Mouse (Mus musculus): ENCODE results near the gene Pcna. TPM values are rescaled to one million over a fixed set of nuclear protein-coding genes. Genes with fewer than 3 reads are reported as not detected.

Pcna gene
- total and polyA plus RNA-seq, 3 experiments: 308 to 541 (median 427) TPM

GRCm38 (mm10) chr2:132262879-132263398 lies 9.8 kb upstream of the Pcna start, which contains the start of gene Cds2 (continued):
- TF ChIP-seq KAT2A (conservative IDR thresholded peaks at IDR 0.05; ENCODE audit: low read depth, low read length) (no peak), TCF12 (IDR thresholded peaks at IDR 0.05; ENCODE audit: low read depth, low read length) (no peak), UBTF (IDR thresholded peaks at IDR 0.05; ENCODE audit: borderline replicate concordance, insufficient read depth, low read depth, low read length) (no peak), ZKSCAN1 (IDR thresholded peaks at IDR 0.05; ENCODE audit: low read depth, low read length) (no peak), NRF1 (IDR thresholded peaks at IDR 0.05; ENCODE audit: insufficient read depth, low read depth, low read length, poor library complexity, severe bottlenecking) (peak; percentile 96), GABPA (IDR thresholded peaks at IDR 0.05; ENCODE audit: low read depth, low read length) (no peak)

- Histone ChIP-seq H3K79me2 (ENCODE audit: control insufficient read depth, insufficient read depth, low read length, poor library complexity) (peaks cover 7% of the 10 kb centered on the region), H3K36me3 (ENCODE audit: control insufficient read depth in 1 of 2, insufficient read depth in 2 of 2, low read length in 2 of 2) (peaks cover 0 to 14% of the 10 kb centered on the region in 2 experiments; a peak in 2 of 4 replicates), H3K4me3 (ENCODE audit: control insufficient read depth in 1 of 2, insufficient read depth in 1 of 2, low read depth in 2 of 2, low read length in 2 of 2) (no peak overlapping the region), H3K4me1 (ENCODE audit: control insufficient read depth in 1 of 2, insufficient read depth in 2 of 2, low read length in 2 of 2) (peaks cover 3 to 11% of the 10 kb centered on the region in 2 experiments; a peak in 3 of 4 replicates), H3K9ac (ENCODE audit: control insufficient read depth, low read depth, low read length, poor library complexity, severe bottlenecking) (no peak overlapping the region), H3K9me3 (replicated peaks; ENCODE audit: insufficient read depth, low read length) (no peaks in the 10 kb centered on the region), H3K27ac (ENCODE audit: control insufficient read depth, low read depth, low read length) (no peak overlapping the region), H3K27me3 (ENCODE audit: control insufficient read depth in 1 of 2, insufficient read depth in 2 of 2, low read length in 2 of 2) (no peaks in the 10 kb centered on the region)
- no peak for DNase-seq (ENCODE audit: low read depth, low spot score)
- peak in 1 of 3 experiments; percentile 26; a peak in 1 of 6 replicates for TF ChIP-seq CTCF (IDR thresholded peaks at IDR 0.05 in 2 of 3, conservative IDR thresholded peaks at IDR 0.05 in 1 of 3; ENCODE audit: control insufficient read depth in 1 of 3, insufficient read depth in 1 of 3, low read depth in 2 of 3, low read length in 3 of 3, poor library complexity in 1 of 3, severe bottlenecking in 1 of 3)
- TF ChIP-seq ZNF384 (IDR thresholded peaks at IDR 0.05; ENCODE audit: low read depth, low read length): peak; percentile 82
- TF ChIP-seq SMC3 (IDR thresholded peaks at IDR 0.05; ENCODE audit: low read depth, low read length): 0 out of 2 replicates have a peak, but pooled peaks have one; percentile 2
- no peak; the same call in 1 of the 2 replicates for TF ChIP-seq HCFC1 (IDR thresholded peaks at IDR 0.05; ENCODE audit: low read depth, low read length)
Measured at GRCm38 (mm10) chr2:132262175-132262574, 9.1 kb upstream of the Pcna start.

- DNase-seq (ENCODE audit: low read depth, low spot score): peak; percentile 52
- Histone ChIP-seq H3K4me1 (ENCODE audit: control insufficient read depth in 1 of 2, insufficient read depth in 2 of 2, low read length in 2 of 2) (peaks cover 3 to 11% of the 10 kb centered on the region in 2 experiments; a peak in 3 of 4 replicates), H3K27ac (ENCODE audit: control insufficient read depth, low read depth, low read length) (no peak overlapping the region), H3K79me2 (ENCODE audit: control insufficient read depth, insufficient read depth, low read length, poor library complexity) (peaks cover 5% of the 10 kb centered on the region), H3K9me3 (replicated peaks; ENCODE audit: insufficient read depth, low read length) (no peaks in the 10 kb centered on the region), H3K27me3 (ENCODE audit: control insufficient read depth in 1 of 2, insufficient read depth in 2 of 2, low read length in 2 of 2) (no peaks in the 10 kb centered on the region), H3K36me3 (ENCODE audit: control insufficient read depth in 1 of 2, insufficient read depth in 2 of 2, low read length in 2 of 2) (peaks cover 0 to 12% of the 10 kb centered on the region in 2 experiments; a peak in 2 of 4 replicates), H3K4me3 (ENCODE audit: control insufficient read depth in 1 of 2, insufficient read depth in 1 of 2, low read depth in 2 of 2, low read length in 2 of 2) (no peak overlapping the region), H3K9ac (ENCODE audit: control insufficient read depth, low read depth, low read length, poor library complexity, severe bottlenecking) (no peak overlapping the region)
- TF ChIP-seq SIN3A (IDR thresholded peaks at IDR 0.05; ENCODE audit: low read length) (no peak), MAX (IDR thresholded peaks at IDR 0.05; ENCODE audit: low read length) (0 out of 2 replicates have a peak, but pooled peaks have one; percentile 43), HCFC1 (IDR thresholded peaks at IDR 0.05; ENCODE audit: low read depth, low read length) (no peak), KAT2A (conservative IDR thresholded peaks at IDR 0.05; ENCODE audit: low read depth, low read length) (no peak)
Measured at GRCm38 (mm10) chr2:132260601-132261000, 7.5 kb upstream of the Pcna start.
